Mouse (Mus musculus): ENCODE data around the gene Htr1d.

Gene Htr1d

GRCm38 (mm10) chr4:136451564-136451963 lies 28.2 kb downstream of the Htr1d start:
- no peak for ATAC-seq (ENCODE audit: insufficient number of reproducible peaks, low FRiP score, low TSS enrichment)

DNA sequence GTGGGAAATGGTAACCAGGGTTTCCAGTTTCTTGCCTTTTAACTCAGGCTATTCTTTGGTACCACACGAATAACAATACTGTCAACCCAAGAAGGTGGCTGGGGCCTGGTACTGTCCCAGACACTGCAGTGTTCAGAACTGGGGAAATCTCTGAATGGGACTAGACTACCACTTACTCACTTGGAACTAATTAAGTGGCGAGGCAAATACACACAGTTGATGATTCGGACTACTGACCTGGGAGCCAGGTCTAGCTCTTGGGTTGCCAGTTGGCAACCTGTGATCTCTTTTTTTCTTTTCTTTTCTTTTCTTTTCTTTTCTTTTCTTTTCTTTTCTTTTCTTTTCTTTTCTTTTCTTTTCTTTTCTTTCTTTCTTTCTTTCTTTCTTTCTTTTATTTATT lies 29.0 kb downstream of the Htr1d start:
- no peak for ATAC-seq (ENCODE audit: insufficient number of reproducible peaks, low FRiP score, low TSS enrichment)

- ATAC-seq (ENCODE audit: insufficient number of reproducible peaks, low FRiP score, low TSS enrichment), result no peak
Measured at GRCm38 (mm10) chr4:136452792-136453191, 29.5 kb downstream of the Htr1d start.

- no peak for ATAC-seq (ENCODE audit: insufficient number of reproducible peaks, low FRiP score, low TSS enrichment)
Measured at GRCm38 (mm10) chr4:136454850-136455260, 31.5 kb downstream of the Htr1d start.

- no peak for ATAC-seq (ENCODE audit: insufficient number of reproducible peaks, low FRiP score, low TSS enrichment)
Measured at GRCm38 (mm10) chr4:136456516-136457218, 33.3 kb downstream of the Htr1d start.

DNA sequence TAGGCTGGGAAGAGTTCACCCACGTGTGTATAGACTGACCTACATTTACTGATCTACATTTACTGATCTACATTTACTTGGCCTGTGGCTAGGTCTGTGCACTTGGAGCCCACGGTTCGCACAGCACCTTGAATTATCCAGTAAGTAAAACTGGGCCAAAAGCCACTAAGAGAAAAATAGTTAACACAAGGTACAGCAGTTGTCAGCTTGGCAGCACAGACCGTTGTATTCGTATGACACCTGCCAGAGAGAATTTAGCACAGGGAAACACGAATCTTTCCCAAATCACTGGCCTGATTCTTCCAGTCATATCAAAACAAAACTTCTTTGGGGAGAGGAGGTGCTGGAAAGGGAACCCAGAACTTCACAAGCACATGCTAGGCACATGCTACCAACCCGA lies 35.0 kb downstream of the Htr1d start:
- no peak for ATAC-seq (ENCODE audit: insufficient number of reproducible peaks, low FRiP score, low TSS enrichment)

DNA sequence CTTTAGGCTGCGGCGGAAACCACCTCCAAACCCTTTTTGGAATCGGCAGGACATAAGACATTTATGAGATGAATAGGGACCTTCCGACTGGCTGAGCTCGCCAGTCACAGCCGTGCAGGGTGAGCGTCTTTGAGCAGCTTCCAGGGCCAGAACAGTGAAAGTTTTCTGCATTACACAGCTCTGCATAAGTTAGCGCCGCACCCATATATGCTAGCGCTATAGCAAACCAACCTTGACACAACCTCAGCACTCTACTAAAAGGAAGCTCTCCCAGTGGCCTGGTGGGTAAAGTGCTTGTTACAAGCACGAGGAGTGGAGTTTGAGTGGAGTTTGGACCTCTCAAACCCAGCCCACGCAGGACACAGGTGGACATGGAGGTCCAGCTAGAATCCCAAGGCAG lies 35.9 kb downstream of the Htr1d start:
- no peak for ATAC-seq (ENCODE audit: insufficient number of reproducible peaks, low FRiP score, low TSS enrichment)

DNA sequence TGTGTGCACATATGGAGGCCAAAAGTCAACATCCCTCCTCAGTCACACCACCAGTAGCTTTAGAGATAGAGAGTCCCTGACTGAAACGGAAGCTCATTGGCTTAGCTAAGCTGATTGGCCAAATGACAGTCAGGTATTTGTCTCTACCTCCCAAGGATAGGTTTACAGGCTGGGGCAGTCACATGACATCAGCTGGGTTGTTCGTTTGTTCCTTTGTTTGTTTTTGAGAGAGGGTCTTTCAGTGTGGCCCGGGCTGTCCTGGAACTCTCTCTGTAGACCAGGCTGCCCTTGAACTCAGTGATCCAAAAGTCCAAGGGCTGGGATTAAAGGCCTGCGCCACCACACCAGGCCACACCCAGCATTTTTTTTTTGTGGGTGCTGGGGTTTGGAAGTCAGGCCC lies 37.9 kb downstream of the Htr1d start:
- no peak for ATAC-seq (ENCODE audit: insufficient number of reproducible peaks, low FRiP score, low TSS enrichment)

- ATAC-seq (ENCODE audit: insufficient number of reproducible peaks, low FRiP score, low TSS enrichment), result no peak
Measured at GRCm38 (mm10) chr4:136461761-136462085, 38.4 kb downstream of the Htr1d start.

- peak; percentile 37; the same call in 1 of the 2 replicates for ATAC-seq (ENCODE audit: insufficient number of reproducible peaks, low FRiP score, low TSS enrichment)
Measured at GRCm38 (mm10) chr4:136462086-136462838, 38.9 kb downstream of the Htr1d start, which contains the start of gene 6030445D17Rik. TSS of gene 6030445D17Rik (plus strand) at chr4:136462250.

DNA sequence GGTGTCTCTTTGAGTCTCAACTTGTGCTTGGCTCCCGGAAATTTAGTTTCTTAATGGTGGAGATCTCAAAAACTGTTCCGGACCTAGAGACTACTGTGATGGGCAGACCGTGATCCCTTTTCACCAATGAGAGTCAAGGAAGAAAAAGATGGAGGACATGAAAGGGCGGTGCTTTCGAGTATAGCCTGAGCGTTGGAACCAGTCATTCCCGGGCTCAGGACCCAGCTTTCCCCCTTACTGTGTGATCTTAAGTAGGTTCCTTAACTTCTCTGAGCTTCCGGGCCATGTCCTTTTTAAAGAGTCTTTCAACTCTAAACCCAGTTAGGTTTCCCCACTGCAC lies 39.5 kb downstream of the Htr1d start:
- ATAC-seq (ENCODE audit: insufficient number of reproducible peaks, low FRiP score, low TSS enrichment), result peak; percentile 29; the same call in 1 of the 2 replicates

GRCm38 (mm10) chr4:136463436-136463835 lies 40.1 kb downstream of the Htr1d start:
- ATAC-seq (ENCODE audit: insufficient number of reproducible peaks, low FRiP score, low TSS enrichment), result no peak

DNA sequence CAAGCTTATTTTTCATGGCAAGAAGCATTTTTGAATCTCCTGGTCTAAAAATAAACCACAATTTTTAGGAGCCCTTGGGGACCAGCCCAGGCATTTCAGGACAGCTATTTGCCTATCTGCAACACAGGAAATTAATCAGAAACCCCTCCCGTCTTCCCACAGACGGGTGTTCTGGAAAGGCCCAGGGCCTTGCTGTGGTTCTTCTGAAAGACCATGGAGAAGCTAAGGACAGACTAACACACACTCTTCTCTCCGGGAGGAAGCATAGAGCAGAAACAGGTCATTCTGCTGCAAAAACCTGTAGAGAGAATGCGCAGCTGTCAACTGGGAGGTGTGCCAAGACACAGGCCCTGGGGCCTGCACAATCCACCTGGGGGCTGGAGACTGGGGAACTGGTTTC lies 42.9 kb downstream of the Htr1d start:
- ATAC-seq (ENCODE audit: insufficient number of reproducible peaks, low FRiP score, low TSS enrichment), result no peak

DNA sequence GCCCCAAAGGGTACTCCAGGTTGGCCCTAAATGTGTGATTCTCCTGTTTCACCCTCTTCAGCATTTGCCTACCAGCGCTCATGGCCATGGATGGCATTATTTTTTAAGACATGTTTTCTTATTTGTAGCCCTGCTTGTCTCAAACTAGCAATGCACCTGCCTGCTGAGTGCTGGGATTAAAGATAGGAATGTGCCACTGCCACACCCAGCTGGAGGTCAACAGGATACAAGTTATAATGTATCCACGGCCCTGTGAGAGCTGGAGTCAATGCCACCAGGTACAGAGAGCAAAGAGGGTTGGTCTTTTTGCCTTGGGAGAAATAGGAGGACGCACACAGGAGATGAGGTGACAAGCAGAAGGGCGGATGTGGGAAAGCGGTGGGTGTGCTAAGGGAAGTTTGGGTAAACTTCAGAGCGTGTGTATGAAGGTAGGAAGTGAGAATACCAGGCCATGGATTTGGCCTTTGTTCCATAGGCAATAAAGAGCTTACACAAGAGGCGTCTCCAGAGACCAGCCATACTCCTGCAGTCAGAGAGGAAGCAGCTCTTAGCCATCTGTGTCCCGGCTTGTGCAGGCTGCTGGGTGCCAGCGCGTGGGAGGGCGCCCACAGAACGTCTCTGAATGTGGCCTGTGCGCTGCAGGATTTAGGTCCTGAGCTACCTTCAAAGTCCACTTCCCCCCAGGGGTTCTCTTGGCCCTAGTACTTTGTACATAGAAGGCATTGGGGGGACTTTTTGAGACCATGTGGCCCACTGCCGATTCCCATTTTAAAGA lies 45.4 kb downstream of the Htr1d start:
- ATAC-seq (ENCODE audit: insufficient number of reproducible peaks, low FRiP score, low TSS enrichment), result 0 out of 2 replicates have a peak, but pooled peaks have one; percentile 38

GRCm38 (mm10) chr4:136469371-136469903 lies 46.1 kb downstream of the Htr1d start, which contains the start of gene Luzp1:
TSS of gene Luzp1 (plus strand) at chr4:136469761.
- ATAC-seq (ENCODE audit: insufficient number of reproducible peaks, low FRiP score, low TSS enrichment), result peak; percentile 87

DNA sequence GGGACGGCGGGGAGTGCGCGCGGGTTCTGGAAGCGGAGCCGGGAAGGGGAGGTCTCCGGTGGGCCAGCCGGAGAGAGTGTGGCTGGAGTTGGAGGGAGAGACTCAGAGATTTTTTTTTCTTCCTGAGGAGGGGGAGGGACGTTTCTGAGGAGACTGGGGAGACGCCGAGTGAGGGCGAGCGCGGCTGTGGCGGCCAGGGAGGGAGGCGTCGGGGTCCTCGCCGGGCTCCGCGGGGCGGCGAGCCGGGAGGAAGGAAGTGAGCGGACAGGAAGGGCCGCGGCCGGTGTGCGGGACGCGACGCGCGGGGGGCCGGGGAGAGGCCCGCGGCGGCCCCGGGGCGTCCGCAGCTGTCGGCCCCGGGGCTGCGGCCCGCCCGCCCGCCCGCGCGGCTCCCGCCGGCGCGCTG lies 46.6 kb downstream of the Htr1d start:
- no peak for ATAC-seq (ENCODE audit: insufficient number of reproducible peaks, low FRiP score, low TSS enrichment)

DNA sequence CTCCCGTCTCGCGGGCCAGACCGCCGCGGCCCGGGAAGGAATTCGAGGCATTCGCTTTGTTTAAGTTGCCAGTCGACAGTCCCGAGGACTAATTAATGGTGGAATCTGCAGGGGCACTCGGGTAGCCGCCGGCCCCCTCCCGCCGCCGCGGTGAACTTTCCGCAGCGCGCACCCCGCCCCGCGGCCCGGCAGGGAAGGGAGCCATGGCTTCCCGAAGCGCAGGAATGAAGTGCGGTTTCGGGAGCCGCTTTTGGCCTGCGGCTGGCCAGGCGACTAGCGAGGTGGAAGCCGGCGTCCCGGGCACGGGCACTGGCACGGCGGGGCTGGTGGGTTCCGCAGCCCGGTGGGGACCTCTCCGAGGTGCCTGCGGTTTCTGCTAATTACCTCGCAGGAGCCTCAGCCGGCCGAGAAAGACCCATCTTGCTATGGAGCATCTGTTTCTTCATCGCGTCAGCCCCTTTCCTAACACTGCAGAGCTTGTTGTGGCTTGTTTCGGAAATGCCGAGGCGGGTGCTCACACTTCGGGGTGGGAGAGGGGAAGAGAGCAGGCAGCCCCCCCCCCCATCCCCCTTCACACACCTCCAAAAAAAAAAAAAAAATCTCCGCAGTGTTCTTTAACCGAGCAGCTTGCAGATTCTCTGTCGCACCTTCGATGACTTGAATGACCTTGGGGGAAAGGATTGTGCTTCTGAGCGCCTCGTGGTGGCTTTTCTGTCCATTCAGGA lies 47.2 kb downstream of the Htr1d start:
- ATAC-seq (ENCODE audit: insufficient number of reproducible peaks, low FRiP score, low TSS enrichment), result 0 out of 2 replicates have a peak, but pooled peaks have one; percentile 9

DNA sequence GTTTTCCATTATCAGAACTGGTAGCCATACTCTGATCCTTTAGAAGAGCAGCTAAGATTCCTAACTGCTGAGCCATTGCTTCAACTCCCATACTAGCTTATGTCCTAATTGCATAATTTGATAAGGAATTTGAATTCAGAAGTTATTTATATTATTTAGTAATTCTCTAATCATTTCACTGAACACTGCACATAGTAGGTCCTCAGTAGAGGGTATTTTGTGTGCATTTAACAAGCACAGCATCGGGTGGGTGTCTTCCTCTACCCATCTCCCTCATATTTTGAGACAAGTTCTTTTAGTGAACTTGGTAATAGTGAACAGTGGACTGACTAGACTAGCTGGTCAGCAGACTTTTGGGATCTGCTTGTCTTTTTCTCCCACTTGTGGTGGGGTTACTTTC lies 53.4 kb downstream of the Htr1d start:
- no peak for ATAC-seq (ENCODE audit: insufficient number of reproducible peaks, low FRiP score, low TSS enrichment)

DNA sequence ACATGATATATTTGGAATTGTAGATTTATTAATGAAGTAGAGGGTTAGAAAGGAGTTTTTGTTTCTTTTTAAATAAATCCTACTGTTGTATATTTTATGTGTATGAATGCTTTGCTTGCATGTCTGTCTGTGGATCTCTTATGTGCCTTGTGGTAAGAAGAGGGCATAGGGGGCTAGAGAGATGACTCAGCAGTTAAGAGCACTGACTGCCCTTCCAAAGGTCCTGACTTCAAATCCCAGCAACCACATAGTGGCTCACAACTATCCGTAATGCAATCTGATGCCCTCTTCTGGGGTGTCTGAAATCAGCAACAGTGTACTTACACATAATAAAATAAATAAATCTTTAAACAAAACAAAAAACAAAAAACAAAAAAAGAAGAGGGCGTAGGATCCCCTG lies 63.2 kb downstream of the Htr1d start:
- ATAC-seq (ENCODE audit: insufficient number of reproducible peaks, low FRiP score, low TSS enrichment), result no peak

Measured in cerebellum, adult (tissue).